ENCODE assay signal across 18 mouse cellular contexts in genomic region chr6:94661321-94661720, GRCm38 (mm10).
"Had no signal": no experiment of that assay in that cellular context is flagged by ENCODE, and none has a peak within 500 bp of the region (broad histone marks: within the 10 kb centered on the region; RNA-seq: fewer than 3 reads in every experiment).

No protein-coding gene starts in this region.

- H3K36me3 ChIP-seq: liver, embryonic 12.5 days; liver, embryonic 15.5 days; lung, embryonic 15.5 days; midbrain, embryonic 15.5 days had no signal

- H3K4me1 ChIP-seq: lung, embryonic 15.5 days had no signal

- H3K9ac ChIP-seq: limb, embryonic 13.5 days; liver, embryonic 12.5 days; liver, embryonic 15.5 days; lung, embryonic 15.5 days; midbrain, embryonic 12.5 days; midbrain, embryonic 15.5 days; neural tube, embryonic 13.5 days had no signal

- H3K4me3 ChIP-seq: limb, embryonic 10.5 days; limb, embryonic 13.5 days; liver, embryonic 12.5 days; liver, embryonic 15.5 days; lung, embryonic 15.5 days; midbrain, embryonic 12.5 days; midbrain, embryonic 15.5 days; neural tube, embryonic 13.5 days had no signal

- H3K27ac ChIP-seq: limb, embryonic 10.5 days; limb, embryonic 13.5 days; liver, embryonic 12.5 days; liver, embryonic 15.5 days; lung, embryonic 15.5 days; midbrain, embryonic 12.5 days; midbrain, embryonic 15.5 days; neural tube, embryonic 13.5 days had no signal

- H3K9me3 ChIP-seq: limb, embryonic 10.5 days; limb, embryonic 13.5 days; liver, embryonic 12.5 days; liver, embryonic 15.5 days; lung, embryonic 15.5 days; midbrain, embryonic 12.5 days; midbrain, embryonic 15.5 days; neural tube, embryonic 13.5 days had no signal

- H3K27me3 ChIP-seq: limb, embryonic 13.5 days; liver, embryonic 15.5 days; lung, embryonic 15.5 days; midbrain, embryonic 12.5 days; midbrain, embryonic 15.5 days; neural tube, embryonic 13.5 days had no signal

- H3K4me2 ChIP-seq: limb, embryonic 13.5 days; liver, embryonic 12.5 days; liver, embryonic 15.5 days; lung, embryonic 15.5 days; midbrain, embryonic 12.5 days; midbrain, embryonic 15.5 days; neural tube, embryonic 13.5 days had no signal

- ATAC-seq: liver, embryonic 12.5 days; midbrain, embryonic 15.5 days had no signal

- DNase-seq: kidney, postnatal 14 days; kidney, postnatal 4 days; liver; lung, adult 18-20 months; lung, postnatal 14 days; lung, postnatal 4 days; retina, postnatal 1 day; right cerebral cortex, postnatal 25 days; thymus, adult 18-20 months; thymus, postnatal 36 days had no signal
